Mouse (Mus musculus) ovary, adult 2 months (tissue): Measurements from ENCODE around the gene Znhit2. TPM values are rescaled to one million over a fixed set of nuclear protein-coding genes. Genes with fewer than 3 reads are reported as not detected.

Experiments
- polyA plus RNA-seq: library from polyadenylated mRNA; depleted of rRNA; stranded (reverse); fragments of >200 nt; gene quantifications from 2 replicates; pipeline ENCODE4 v1.2.3, GENCODE M21; 2012; rRNA removed

Gene Znhit2
- polyA plus RNA-seq = 98.8 and 129 TPM in 2 replicates

DNA sequence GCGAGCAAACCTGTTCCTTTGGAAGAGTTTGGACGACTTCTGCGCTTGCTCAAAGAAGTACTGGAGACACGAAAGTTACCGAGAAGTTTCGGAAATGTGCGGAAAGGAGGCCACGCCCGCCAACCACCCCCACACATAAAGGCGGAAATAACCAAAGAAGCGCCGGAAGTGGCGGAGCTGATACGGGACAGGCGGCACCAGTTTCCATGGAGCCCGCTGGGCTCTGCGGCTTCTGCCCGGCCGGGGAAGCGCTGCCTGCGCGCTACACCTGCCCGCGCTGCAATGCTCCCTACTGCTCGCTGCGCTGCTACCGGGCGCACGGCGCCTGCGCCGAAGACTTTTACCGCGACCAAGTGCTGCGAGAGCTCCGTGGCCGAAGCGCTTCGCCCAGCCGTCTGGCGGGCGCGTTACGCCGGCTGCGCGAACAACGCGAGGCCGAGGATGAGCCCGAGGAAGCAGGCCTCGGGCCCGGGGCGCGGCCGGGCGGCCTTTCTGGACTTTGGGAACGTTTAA lies at the start of gene Znhit2:
Gene Znhit2 (plus strand): TSS at position 172 of the 513 bp plus-strand sequence.

DNA sequence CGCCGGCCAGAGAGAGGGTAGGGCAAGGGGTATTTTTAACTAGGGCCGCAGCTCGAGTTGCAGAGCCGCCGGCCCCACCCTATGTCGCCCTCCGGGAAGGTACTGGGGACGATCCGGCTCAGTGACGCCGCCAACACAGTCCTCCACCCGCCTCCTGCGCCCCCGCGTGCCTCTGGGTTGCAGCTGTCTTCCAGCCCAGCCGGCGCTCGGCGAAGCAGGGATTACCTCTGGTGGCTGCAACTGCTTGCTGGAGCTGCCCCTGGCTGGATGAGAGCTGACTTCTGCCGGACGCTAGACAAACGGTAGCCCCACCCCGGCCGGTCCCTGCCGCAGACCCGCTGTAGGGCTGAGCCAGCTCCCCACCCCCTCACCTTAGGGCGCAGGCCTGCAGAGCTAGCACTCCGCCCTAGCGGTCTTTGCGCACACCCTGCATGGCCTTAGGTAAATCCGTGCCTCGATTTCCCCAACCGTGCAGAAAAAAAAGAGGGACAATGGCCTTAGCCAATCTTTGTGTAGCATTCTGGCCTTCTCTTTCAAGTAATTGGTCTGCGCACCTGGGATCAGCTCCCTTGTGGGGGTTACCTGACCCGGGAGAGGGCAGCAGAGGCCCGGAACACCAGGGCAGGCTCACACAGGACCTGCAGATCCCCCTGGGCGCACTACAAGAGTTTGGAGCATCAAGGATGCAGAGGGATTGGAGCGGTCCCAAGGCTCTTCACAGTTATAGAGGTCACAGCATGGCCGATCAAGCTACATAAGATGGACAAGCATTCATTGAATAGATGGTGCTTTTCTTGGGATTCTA lies 45.3 kb upstream of the Znhit2 start, which contains the start of gene Capn1:
Gene Capn1 (minus strand): TSS at position 387 of the 805 bp plus-strand sequence.

DNA sequence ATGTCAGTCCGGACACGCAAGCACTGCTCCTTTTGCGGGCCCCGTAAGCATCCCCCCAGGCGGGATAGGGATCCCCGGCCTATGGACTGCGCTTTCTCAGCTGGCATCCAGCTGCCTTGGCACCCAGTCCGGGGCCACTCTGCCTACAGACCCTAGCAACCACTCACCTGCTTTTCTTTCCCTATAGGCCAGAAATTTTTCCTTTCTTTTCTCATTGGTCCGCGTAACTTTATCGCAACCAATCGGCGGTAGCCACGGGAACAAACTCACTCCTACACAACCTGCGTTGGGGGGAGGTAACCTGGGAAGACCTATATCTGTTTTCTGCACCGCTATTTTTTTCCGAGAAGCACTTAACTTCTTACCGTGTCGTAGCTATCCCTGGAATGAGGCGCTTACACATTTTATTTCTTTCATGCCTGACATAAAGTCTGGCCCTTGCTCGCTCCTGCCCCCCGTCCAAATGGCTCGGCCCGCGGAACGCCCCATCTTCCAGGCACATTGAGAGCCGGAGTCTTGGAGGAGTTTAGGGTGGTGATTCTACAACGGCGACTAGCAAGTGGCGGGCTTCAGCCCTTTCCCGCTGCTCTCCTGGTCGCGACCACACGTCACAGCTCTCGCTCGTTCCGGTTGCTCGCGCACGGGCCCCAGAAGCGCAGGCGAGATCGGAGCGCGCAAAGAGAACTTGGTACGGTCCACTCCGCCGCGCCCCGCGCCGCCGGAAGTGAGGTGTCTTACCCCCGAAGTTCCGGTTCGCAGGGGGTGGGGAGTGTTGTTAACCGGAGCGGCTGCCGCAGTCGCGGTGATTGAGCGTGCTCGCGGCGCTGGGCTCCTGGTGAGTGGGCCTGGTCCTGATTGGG lies 14.5 kb upstream of the Znhit2 start, which contains the start of gene Syvn1:
Gene Syvn1 (plus strand): TSS at position 283 of the 860 bp plus-strand sequence.

DNA sequence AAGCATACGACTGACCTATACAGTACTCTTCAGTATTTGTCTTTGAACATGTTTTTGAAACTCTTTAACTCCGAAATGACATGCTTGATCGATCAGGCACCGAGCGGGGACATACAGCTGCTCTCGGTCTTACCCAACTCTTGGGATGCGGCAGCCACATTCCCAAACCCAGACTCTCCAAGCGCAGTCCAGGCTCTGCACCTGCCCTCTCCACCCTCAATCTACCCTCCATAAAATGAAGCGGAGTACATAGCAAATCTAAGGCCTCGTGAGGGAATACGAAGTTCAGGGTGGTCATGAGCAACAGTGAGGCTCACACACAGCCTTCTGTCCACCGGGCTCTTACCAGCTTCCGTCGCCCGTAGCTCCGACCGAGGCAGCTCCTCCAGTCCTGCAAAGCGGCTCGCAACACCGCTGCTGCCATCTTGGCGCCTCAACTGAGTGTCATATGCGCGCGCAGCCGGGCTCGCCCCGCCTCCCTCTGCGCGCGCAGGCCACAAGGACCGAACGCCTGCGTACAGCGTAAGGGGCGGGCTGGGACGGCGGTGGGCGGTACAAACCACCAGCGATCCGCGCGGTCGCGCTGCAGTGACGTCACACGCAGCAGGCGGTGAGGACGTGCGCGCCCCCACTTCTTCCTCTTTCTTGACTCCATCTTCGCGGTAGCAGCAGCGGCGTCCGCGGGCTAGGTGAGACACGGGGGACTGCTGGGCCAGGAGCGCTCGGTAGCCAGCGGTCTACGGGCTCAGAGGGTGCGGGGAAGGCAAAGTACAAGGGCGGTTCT lies 3.5 kb upstream of the Znhit2 start, which contains the start of the genes Mrpl49 and Fau:
Gene Mrpl49 (minus strand): TSS at position 473 of the 784 bp plus-strand sequence.
Gene Fau (plus strand): TSS at position 532 of the 784 bp plus-strand sequence.

DNA sequence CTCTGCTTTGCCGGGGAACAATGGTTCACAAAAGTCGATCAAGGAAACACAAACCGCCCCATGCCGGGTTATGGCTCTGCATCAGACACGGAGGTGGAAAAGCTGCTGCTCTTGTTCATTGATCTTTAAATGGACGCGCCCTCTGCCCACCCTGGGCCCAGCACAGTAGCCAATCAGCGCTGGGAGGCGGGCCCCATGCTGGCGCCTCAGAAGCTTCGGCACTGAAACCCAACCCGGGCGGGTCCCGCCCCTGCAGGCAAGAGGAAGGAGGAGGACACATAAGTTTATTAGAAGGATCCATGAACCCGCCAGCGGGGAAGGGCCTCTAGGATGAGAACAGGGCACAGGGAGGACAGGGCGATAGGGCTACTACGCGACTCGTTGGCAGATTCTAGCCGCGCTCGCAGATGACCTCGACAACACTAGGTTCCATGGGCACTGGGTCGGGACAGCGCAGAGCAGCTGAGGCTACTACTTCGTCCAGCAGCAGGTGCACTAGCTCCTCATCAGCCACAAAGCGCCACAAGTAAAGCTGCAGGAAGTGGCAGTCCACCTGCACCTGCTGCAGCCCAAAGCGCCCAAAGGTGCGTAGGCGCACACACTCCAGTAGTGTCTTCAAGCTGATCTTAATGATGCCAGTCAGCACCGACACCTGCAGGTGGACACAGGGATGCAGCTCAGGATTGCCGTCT lies 6.9 kb downstream of the Znhit2 start, which contains the start of gene Tm7sf2:
Gene Tm7sf2 (minus strand): TSS at position 650 of the 692 bp plus-strand sequence.

DNA sequence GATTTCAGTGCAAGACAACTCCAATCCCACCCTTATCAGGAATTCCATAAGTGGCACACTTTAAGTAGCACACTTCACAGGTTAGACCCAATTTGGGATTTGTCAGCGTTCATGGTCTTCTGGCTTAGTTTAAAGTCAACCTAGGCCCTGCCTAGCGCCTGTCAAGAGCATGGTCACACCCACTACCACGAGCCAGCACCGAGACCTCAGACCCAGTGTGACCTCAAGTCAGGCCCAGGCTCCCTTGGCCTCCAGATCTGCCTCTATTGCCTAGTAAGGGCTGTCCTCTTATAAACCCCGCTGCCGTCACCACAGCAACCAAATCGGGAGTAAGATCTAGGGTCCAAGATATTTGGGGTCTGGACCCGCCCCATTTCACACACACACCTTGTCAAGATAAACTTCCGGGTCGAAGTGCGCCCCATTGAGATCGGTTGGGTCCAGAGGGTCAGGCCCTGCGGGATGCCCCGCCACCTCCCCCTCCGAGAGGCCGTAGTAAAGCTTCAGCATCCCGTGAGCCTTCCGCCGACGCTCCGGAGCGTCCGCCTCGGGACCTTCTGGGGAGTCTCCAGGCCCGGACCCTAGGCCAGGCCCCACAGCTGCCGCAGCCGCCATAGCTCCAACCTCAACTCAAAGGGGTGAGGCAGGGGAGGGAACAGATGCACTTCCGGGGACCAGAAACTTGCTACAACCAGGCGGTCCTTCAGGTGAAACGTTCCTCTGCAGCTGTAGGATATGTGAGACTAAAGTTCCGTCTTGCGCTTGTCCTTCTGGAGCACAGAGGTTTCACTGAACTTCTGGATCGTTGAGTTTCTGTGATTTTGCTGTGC lies 15.8 kb downstream of the Znhit2 start, which contains the start of gene Vps51:
Gene Vps51 (minus strand): TSS at position 668 of the 830 bp plus-strand sequence.

DNA sequence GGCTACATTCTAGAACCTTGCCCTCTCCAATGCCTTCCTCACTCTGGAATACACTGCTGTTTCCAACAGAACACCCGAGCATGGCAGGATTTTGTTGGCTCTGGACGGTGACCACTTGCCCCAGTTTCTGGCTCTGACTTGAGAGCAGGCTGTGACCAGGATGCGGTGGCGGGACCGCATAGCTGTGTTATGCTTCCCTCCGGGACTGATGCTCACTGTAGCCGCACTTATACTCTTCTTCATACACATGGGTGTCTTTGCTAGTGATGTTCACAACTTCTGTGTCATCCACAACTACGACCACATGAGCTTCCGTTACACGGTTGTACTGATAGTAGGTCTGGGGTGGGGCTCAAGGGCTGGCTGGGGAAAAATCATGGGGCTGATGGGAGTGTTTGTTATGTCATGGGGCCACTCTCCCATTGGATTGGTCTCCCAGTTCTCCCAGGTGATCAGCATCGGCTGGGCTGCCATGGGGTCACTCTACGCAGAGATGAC lies 19.0 kb downstream of the Znhit2 start, which contains the start of gene Tmem262:
Gene Tmem262 (plus strand): TSS at position 51 of the 498 bp plus-strand sequence.

DNA sequence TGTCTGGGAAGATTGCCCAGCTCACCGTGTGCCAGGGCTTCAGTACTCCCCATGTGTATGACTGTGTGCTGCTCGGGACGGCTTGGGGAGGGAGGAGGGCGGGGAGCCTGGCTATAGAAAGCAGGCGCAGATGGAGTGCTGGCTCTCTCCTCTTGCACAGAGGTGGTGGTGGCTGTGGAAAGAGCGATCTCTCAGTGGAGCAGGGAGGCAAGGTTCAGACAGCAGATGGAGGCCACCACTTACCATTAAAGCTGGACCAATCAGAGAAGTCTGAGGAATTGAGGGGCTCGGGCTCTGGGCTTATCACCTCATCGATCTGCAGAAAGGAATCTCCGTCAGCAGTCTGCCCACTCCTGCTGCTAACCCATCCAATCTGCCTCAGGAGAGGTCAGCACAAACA lies 21.2 kb downstream of the Znhit2 start, which contains the start of gene Gm28374:
Gene Gm28374 (minus strand): TSS at position 101 of the 400 bp plus-strand sequence.

DNA sequence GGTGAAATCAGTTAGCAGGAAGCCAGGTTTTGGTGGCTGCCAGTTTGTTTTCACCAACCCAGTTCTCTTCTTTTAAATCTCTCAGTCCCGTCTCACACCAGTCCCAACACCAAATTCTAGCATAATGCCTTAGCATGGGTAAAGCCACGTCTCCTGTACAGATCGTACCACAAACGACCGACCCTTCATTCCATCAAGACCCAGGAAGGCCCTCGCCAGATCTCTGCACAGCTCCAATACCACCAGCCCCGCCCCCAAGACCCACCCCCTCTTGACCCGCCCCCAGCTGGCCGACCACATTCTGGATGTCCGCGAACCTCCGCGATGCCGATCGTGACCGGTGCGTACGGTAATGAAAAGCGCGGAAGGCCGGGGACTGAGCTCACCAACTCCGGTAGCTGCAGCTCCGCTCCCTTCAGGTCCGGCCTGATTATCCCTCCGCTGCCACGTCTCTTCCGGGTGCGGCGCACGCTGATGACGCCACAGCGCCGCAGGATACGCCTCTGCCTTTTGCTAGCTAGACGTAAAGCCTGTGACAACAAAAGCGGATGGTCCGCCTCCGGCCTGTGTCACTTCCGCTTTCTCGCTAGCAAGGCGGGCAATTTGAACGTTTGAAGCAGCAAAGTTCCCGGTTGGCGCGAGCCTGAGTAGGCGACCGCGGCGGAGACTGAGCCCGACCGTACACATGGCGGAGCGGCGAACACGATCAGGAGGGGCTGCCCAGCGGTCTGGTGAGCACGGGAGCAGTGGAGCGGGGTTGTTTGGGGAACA lies 23.7 kb downstream of the Znhit2 start, which contains the start of the genes Zfpl1 and Cdca5:
Gene Zfpl1 (minus strand): TSS at position 479 of the 771 bp plus-strand sequence.
Gene Cdca5 (plus strand): TSS at position 506 of the 771 bp plus-strand sequence.

DNA sequence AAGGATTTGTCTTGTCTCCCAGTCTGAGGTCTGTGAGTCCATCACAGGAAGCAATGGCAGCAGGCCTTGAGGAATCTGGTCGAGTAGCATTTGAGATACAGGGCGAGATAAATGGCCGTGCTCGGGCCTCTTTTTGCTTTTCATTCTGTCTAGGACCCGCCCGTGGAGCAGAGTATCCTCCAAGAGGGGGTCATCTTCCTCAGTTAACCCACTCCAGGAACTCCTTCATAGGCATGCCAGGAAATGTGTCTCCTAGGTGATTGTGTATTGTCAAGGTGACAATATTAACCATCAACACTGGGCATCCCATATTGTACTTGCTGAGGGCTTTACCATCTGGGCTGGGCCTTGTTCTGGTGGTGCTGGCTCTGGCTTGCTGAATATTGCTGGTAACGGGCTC lies 33.1 kb downstream of the Znhit2 start, which contains the start of gene AC131692.1:
Gene AC131692.1 (plus strand): TSS at position 301 of the 400 bp plus-strand sequence.

DNA sequence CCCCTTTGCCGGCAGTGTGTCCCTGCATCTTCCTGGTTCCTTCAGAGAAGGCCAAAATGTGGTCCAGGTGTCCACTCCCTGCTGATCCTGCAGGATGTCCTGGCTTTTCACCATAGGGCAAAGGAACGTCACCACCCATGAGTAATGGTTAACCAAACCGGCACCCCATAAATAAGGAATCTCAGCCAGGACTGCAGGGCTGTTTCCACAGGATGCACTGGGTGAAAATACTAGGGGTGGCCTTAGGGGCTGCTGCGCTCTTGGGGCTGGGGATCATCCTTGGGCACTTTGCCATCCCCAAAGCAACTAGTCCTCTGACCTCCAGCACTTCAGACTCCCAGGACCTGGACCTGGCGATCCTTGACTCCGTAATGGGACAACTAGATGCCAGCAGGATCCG lies 44.6 kb downstream of the Znhit2 start, which contains the start of gene Naaladl1:
Gene Naaladl1 (plus strand): TSS at position 197 of the 400 bp plus-strand sequence.

Other genes with a start within 250 kb of the Znhit2 start
- gene Frmd8, start 185.9 kb upstream of the Znhit2 start, polyA plus RNA-seq = 28.5 and 32.7 TPM in 2 replicates
- 16.3 and 25.9 TPM in 2 replicates for gene Slc25a45, start 183.4 kb upstream of the Znhit2 start, polyA plus RNA-seq
- gene Tigd3, start 167.0 kb upstream of the Znhit2 start, polyA plus RNA-seq = 0.72 and 0.84 TPM in 2 replicates
- gene Dpf2, start 148.2 kb upstream of the Znhit2 start, polyA plus RNA-seq = 104 and 124 TPM in 2 replicates
- gene Cdc42ep2, start 136.4 kb upstream of the Znhit2 start, polyA plus RNA-seq = 8.6 and 9.2 TPM in 2 replicates
- 29.1 and 51.7 TPM in 2 replicates for gene Pola2, start 97.0 kb upstream of the Znhit2 start, polyA plus RNA-seq
- not detected in 2 replicates for gene Slc22a20, start 75.0 kb upstream of the Znhit2 start, polyA plus RNA-seq
- 43.3 and 43.5 TPM in 2 replicates for gene Capn1, start 45.3 kb upstream of the Znhit2 start, polyA plus RNA-seq
- gene Syvn1, start 14.6 kb upstream of the Znhit2 start, polyA plus RNA-seq = 67.4 and 71.4 TPM in 2 replicates
- gene Mrpl49, start 3.4 kb upstream of the Znhit2 start, polyA plus RNA-seq = 18.5 and 22.7 TPM in 2 replicates
- 2,067 and 2,719 TPM in 2 replicates for gene Fau, start 3.3 kb upstream of the Znhit2 start, polyA plus RNA-seq
- 64.3 and 73.1 TPM in 2 replicates for gene Tm7sf2, start 7.2 kb downstream of the Znhit2 start, polyA plus RNA-seq
- gene Vps51, start 16.0 kb downstream of the Znhit2 start, polyA plus RNA-seq = 102 and 114 TPM in 2 replicates
- gene Tmem262, start 18.8 kb downstream of the Znhit2 start, polyA plus RNA-seq = not detected in 2 replicates
- gene Gm28374, start 21.1 kb downstream of the Znhit2 start, polyA plus RNA-seq = 0.52 and 0.77 TPM in 2 replicates
- 107 and 147 TPM in 2 replicates for gene Zfpl1, start 23.8 kb downstream of the Znhit2 start, polyA plus RNA-seq
- gene Cdca5, start 23.8 kb downstream of the Znhit2 start, polyA plus RNA-seq = 5.0 and 7.6 TPM in 2 replicates
- not detected in 2 replicates for gene AC131692.1, start 33.2 kb downstream of the Znhit2 start, polyA plus RNA-seq
- 0.57 and 0.89 TPM in 2 replicates for gene Naaladl1, start 44.6 kb downstream of the Znhit2 start, polyA plus RNA-seq
- gene Sac3d1, start 57.5 kb downstream of the Znhit2 start, polyA plus RNA-seq = 95.3 and 147 TPM in 2 replicates
- gene Snx15, start 67.1 kb downstream of the Znhit2 start, polyA plus RNA-seq = 30.1 and 33.9 TPM in 2 replicates
- 5.3 and 8.6 TPM in 2 replicates for gene Batf2, start 79.8 kb downstream of the Znhit2 start, polyA plus RNA-seq
- gene Arl2, start 80.4 kb downstream of the Znhit2 start, polyA plus RNA-seq = 157 and 174 TPM in 2 replicates
- 0.44 and 0.75 TPM in 2 replicates for gene Majin, start 123.2 kb downstream of the Znhit2 start, polyA plus RNA-seq
- 58.5 and 77.5 TPM in 2 replicates for gene Gpha2, start 165.2 kb downstream of the Znhit2 start, polyA plus RNA-seq
- gene Ppp2r5b, start 174.7 kb downstream of the Znhit2 start, polyA plus RNA-seq = 108 and 236 TPM in 2 replicates
- 59.3 and 62.5 TPM in 2 replicates for gene Atg2a, start 180.5 kb downstream of the Znhit2 start, polyA plus RNA-seq
- gene Ehd1, start 215.5 kb downstream of the Znhit2 start, polyA plus RNA-seq = 255 and 442 TPM in 2 replicates
- gene Cdc42bpg, start 245.3 kb downstream of the Znhit2 start, polyA plus RNA-seq = 22.0 and 23.7 TPM in 2 replicates